Mouse (Mus musculus) spleen, adult 2 months (tissue): ENCODE results near the gene Trim44.

Experiments
- CTCF ChIP-seq: fragments of 200-500 bp; IDR thresholded peaks from 2 replicates; pipeline ENCODE4 v1.5.1; 2011; ENCODE audit warnings: mild to moderate bottlenecking, inconsistent platforms; ENCODE audit not compliant: insufficient read depth, insufficient read length, insufficient replicate concordance; ENCODE audit errors: extremely low read depth
- POLR2A ChIP-seq: fragments of 200-500 bp; IDR thresholded peaks from 2 replicates; pipeline ENCODE4 v1.6.1; 2011; ENCODE audit warnings: low read depth, low read length, inconsistent platforms

DNA sequence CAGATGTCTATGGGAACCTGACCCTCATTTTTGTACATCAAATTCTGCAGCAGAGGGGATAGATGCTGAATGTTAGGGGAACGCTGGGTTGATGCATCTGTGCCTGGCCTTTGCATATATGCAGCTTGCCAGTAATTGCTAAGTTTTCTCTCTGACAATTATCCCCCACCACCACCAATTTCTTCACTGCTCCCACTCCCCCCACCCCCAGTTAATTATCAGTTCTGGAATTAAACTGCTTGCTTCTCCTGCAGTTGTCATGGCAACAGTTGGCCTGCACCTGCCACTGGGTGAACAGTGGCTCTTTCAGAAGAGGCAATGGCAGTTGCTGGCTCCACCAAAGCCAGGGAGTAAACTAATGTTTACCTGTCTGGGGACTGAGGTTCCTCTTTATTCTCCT lies 70.8 kb downstream of the Trim44 start:
- TF ChIP-seq CTCF (no peak), POLR2A (no peak)
